Mouse (Mus musculus) myocyte (in vitro differentiated cells): ENCODE data around the gene Cdhr3.

Experiments
- CEBPB ChIP-seq: IDR thresholded peaks from 2 replicates; pipeline ENCODE4 v1.6.1; 2011; ENCODE audit warnings: mild to moderate bottlenecking, moderate library complexity; ENCODE audit not compliant: poor library complexity, insufficient read depth, severe bottlenecking
- E2F4 ChIP-seq: IDR thresholded peaks from one replicate; pipeline ENCODE4 v1.6.1; 2011; ENCODE audit warnings: mild to moderate bottlenecking, control low read depth, moderate library complexity; ENCODE audit not compliant: insufficient read depth
- MAX ChIP-seq: IDR thresholded peaks from one replicate; pipeline ENCODE4 v1.6.1; 2011; ENCODE audit warnings: low read depth, mild to moderate bottlenecking, control low read depth
- MYOG ChIP-seq, 3 experiments: IDR thresholded peaks; one replicate each; pipeline ENCODE4 v1.6.1; 2011; ENCODE audit warnings: control low read depth in 2 of 3, low read depth in 2 of 3, mild to moderate bottlenecking in 2 of 3; ENCODE audit not compliant: insufficient read length in 2 of 3, control insufficient read depth in 1 of 3, insufficient read depth in 1 of 3
- POLR2A ChIP-seq: IDR thresholded peaks from one replicate; pipeline ENCODE4 v1.6.1; 2011; ENCODE audit warnings: low read depth, mild to moderate bottlenecking, control low read depth, moderate library complexity; ENCODE audit not compliant: insufficient read length
- POLR2AphosphoS2 ChIP-seq: IDR thresholded peaks from one replicate; pipeline ENCODE4 v1.6.1; 2011; ENCODE audit warnings: low read depth, control low read depth; ENCODE audit not compliant: insufficient read length
- USF1 ChIP-seq: IDR thresholded peaks from one replicate; pipeline ENCODE4 v1.6.1; 2011; ENCODE audit warnings: low read depth, mild to moderate bottlenecking, control low read depth, moderate library complexity

DNA sequence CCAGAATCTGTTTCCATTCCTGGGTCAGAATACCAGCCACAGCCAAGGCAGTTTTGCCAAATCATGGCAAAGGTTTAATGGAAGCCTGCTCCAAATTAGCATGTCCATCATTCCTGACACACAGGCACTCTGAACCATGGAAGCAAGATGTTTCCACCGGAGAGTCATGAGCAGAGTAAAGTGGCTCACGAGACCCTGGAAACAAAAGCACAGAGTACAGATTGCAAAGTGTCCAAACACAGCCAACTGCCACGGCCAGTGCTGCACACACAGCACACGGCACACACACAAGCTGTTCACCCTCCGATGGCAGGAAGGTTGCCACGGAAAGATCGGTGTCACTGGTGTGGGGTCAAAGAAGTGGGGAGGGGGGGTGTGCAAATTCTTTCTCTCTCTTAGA lies 36.0 kb upstream of the Cdhr3 start:
- TF ChIP-seq USF1, result no peak
- TF ChIP-seq MYOG (IDR thresholded peaks at IDR 0.05; ENCODE audit: control insufficient read depth in 1 of 3, insufficient read depth in 1 of 3, insufficient read length in 2 of 3, low read depth in 2 of 3), result no peak
- TF ChIP-seq CEBPB, result no peak
- TF ChIP-seq POLR2AphosphoS2, result peak; percentile 25
- no peak for TF ChIP-seq POLR2A
- no peak for TF ChIP-seq MAX
- no peak for TF ChIP-seq E2F4
